Mouse (Mus musculus): ENCODE data around the gene Usf3. TPM values are rescaled to one million over a fixed set of nuclear protein-coding genes. Genes with fewer than 3 reads are reported as not detected.

Usf3 gene
- 1 to 10 TPM; 2.7 to 4.7 TPM for polyA plus RNA-seq (2017; shearing (Covaris generic))

- ATAC-seq = peak; percentile 6
These were observed at the start of gene Usf3 for GRCm38 (mm10) chr16:44173155-44173941. Gene Usf3, plus strand, starts transcription at chr16:44173246.

GRCm38 (mm10) chr16:44123786-44124185 is 49.3 kb upstream of the Usf3 start:
- no peak for ATAC-seq

- ATAC-seq = no peak
These were observed 48.3 kb upstream of the Usf3 start for GRCm38 (mm10) chr16:44124713-44125112.

GRCm38 (mm10) chr16:44125436-44125835 is 47.6 kb upstream of the Usf3 start:
- no peak for ATAC-seq

GRCm38 (mm10) chr16:44126437-44126836 is 46.6 kb upstream of the Usf3 start:
- ATAC-seq = no peak

- no peak for ATAC-seq
These were observed 40.7 kb upstream of the Usf3 start for GRCm38 (mm10) chr16:44132300-44132699.

- no peak for ATAC-seq
These were observed 39.9 kb upstream of the Usf3 start for GRCm38 (mm10) chr16:44133187-44133586.

GRCm38 (mm10) chr16:44136511-44137021 is 36.5 kb upstream of the Usf3 start:
- no peak for ATAC-seq

GRCm38 (mm10) chr16:44138377-44138978 is 34.6 kb upstream of the Usf3 start:
- no peak for ATAC-seq

- ATAC-seq = peak; percentile 84
These were observed 34.0 kb upstream of the Usf3 start for GRCm38 (mm10) chr16:44138979-44139535.

- peak; percentile 52 for ATAC-seq
These were observed 33.4 kb upstream of the Usf3 start, which contains the start of the genes Atp6v1a and Naa50 for GRCm38 (mm10) chr16:44139536-44140185. Gene Atp6v1a, minus strand, starts transcription at chr16:44139705. Gene Naa50, plus strand, starts transcription at chr16:44139830.

- peak; percentile 18 for ATAC-seq
These were observed 32.8 kb upstream of the Usf3 start for GRCm38 (mm10) chr16:44140186-44140787.

- no peak for ATAC-seq
These were observed 31.6 kb upstream of the Usf3 start for GRCm38 (mm10) chr16:44141483-44141882.

- peak; percentile 61 for ATAC-seq
These were observed 23.9 kb upstream of the Usf3 start for GRCm38 (mm10) chr16:44149002-44149767.

- no peak for ATAC-seq
These were observed 18.5 kb upstream of the Usf3 start for GRCm38 (mm10) chr16:44154497-44155057.

GRCm38 (mm10) chr16:44159325-44159724 is 13.7 kb upstream of the Usf3 start:
- no peak for ATAC-seq

- ATAC-seq = no peak
These were observed 9.2 kb upstream of the Usf3 start for GRCm38 (mm10) chr16:44163831-44164230.

GRCm38 (mm10) chr16:44165182-44165581 is 7.9 kb upstream of the Usf3 start:
- ATAC-seq = no peak

GRCm38 (mm10) chr16:44168990-44169389 is 4.1 kb upstream of the Usf3 start:
- no peak for ATAC-seq

GRCm38 (mm10) chr16:44172297-44173154 is 520 bp upstream of the Usf3 start:
- ATAC-seq = peak; percentile 95

Measured in activated CD4-positive, CD25-positive, alpha-beta regulatory T cell, adult 4 months (primary cell).